Mouse (Mus musculus) thymus, postnatal 25 days (tissue): ENCODE data around the gene Fam43b.
"Not testable (repeated sequence)": the region's sequence is repeated elsewhere in the genome, so short reads cannot be mapped to it uniquely, and the experiment has no call there.

Experiments
- DNase-seq: peaks from one replicate; pipeline ENCODE4 v3.0.0; 2022

Gene Fam43b

GRCm38 (mm10) chr4:138395971-138396645 lies at the start of gene Fam43b:
Fam43b (minus strand) TSS chr4:138396528.
- no peak for DNase-seq

DNA sequence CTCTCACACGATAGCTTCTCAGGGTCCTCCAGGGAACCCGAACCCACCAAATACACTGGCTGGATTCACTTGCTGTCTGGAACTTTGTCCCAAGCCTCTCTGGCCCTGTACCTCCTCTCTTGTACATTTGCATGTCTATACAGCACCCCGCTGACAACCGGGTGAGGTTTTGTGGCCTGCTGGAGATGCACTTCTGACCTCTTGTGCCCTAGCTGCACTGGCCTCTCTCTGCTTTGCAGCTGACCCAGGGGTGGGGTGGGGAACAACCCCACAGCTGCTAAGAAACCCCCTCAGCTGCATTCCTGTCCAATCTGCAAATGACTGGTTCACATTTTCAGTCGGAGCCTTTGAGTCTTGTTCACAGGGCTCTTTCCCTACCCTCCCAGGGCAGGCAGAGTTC lies 48.6 kb upstream of the Fam43b start:
- no peak for DNase-seq

- no peak for DNase-seq
Observed at GRCm38 (mm10) chr4:138440062-138440461, 43.7 kb upstream of the Fam43b start.

- DNase-seq: peak; percentile 96
Observed at GRCm38 (mm10) chr4:138434347-138435316, 38.3 kb upstream of the Fam43b start, which contains the start of gene Mul1. Mul1 (plus strand) TSS chr4:138434671.

DNA sequence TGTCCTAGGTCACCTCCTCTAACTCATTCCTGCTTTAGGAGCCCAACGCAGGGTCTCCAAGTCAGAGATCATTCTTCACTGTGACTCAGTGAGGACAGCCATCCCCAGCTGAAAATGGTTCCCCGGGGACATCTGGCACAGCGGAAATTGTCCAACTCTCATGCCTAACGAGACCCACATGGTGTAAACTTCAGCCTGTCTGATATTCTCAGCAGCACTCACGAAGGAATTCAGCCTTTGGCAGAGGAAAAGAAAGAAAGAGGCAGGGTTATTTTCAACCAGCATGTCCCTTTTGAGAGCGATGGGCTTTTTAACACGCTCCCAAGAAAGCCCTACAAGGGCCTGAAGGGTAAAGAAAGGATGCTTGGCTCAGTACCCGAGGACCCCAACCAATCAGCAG lies 35.0 kb upstream of the Fam43b start:
- DNase-seq: no peak

DNA sequence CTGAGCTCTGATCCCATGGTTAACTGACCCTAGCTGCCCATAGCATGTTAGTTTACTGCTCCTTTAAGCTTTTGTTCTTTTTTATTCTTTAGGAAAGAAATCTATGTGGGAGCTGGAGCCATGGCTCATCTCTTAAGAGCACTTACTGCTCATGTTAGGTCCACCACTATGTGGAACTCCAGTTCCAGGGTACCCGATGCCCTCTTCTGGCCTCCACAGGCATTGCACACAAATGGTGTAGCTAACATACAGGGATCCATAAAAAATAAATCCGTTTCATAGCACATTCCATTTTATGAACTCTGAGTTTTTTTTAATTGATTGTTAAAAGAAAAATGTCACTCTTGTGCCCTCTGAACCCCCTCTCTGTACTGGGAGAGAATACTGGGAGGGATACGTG lies 33.5 kb upstream of the Fam43b start:
- DNase-seq: peak; percentile 34

GRCm38 (mm10) chr4:138426778-138427705 lies 30.7 kb upstream of the Fam43b start:
- DNase-seq: peak; percentile 55

- not testable (repeated sequence) for DNase-seq
Observed at GRCm38 (mm10) chr4:138425604-138426003, 29.3 kb upstream of the Fam43b start.

- DNase-seq: no peak
Observed at GRCm38 (mm10) chr4:138425028-138425427, 28.7 kb upstream of the Fam43b start.

DNA sequence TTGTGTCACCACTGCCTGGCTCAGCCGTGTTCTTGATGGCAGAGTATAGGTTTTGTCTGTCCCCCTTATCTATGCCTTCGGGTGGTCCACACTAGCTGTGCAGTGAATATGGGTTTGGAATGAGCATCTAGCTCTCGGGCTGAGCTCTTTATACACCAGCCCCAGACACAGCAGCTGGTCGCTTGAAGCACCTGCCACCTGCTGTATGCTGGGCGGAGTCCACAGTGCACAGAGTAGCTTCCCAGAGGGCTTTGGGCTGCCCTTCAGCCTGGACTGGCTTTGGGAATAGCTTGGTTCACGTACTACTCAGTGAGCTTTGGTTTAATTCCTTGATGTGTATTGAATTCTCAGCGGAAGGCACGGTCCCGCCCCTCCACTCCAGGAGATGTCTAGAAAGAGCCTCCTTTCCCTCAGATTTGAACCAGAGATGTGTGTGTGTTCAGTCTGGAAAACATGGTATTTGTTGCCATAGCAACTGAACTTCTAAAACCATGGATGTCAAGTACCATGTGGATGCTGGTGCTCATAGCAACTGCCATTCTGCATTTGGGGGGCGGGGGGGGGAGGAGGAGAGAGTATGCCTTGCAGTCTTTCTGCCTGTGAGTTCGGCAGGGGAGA lies 22.1 kb upstream of the Fam43b start:
- DNase-seq: no peak

- no peak for DNase-seq
Observed at GRCm38 (mm10) chr4:138417882-138418281, 21.6 kb upstream of the Fam43b start.

DNA sequence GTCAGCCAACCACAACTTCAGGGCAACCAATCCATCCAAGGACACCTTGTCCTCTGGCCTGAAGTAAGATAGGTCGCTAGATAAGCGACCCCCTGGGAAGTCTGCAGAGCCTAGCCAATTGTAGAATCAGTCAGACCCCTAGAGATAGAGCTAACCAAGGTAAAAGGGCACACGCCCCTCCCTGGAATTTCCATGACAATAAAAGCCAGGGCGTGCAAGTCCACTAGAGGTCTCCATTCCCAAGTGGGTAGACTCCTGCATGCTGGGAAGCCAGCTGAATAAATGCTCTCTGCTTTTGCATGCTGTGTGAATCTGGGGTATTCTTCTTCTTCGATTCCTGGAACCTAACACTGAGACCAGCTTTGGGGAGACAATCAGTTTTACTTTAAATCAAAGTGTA lies 20.1 kb upstream of the Fam43b start:
- DNase-seq: no peak

DNA sequence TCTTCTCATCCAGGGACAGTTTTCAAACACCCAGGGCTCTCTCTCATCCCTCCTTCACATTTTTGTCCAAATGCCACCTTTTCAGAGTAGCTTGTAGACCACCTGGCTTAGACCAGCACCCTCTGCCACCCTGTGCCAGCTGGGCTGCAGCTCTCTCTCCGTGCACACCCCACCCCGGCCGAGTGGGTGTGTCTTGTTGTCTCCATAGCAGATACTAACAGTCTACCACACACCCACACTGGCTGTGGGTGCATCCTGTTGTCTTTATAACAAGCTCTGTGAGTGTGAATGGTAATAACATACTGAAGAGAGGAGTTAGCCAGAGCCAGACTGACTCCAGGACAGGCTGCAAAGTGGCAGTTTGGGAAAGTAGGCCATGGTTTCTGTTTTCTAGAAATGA lies 19.7 kb upstream of the Fam43b start:
- no peak for DNase-seq

- DNase-seq: no peak
Observed at GRCm38 (mm10) chr4:138414725-138415124, 18.4 kb upstream of the Fam43b start.

- no peak for DNase-seq
Observed at GRCm38 (mm10) chr4:138411504-138412121, 15.3 kb upstream of the Fam43b start.

DNA sequence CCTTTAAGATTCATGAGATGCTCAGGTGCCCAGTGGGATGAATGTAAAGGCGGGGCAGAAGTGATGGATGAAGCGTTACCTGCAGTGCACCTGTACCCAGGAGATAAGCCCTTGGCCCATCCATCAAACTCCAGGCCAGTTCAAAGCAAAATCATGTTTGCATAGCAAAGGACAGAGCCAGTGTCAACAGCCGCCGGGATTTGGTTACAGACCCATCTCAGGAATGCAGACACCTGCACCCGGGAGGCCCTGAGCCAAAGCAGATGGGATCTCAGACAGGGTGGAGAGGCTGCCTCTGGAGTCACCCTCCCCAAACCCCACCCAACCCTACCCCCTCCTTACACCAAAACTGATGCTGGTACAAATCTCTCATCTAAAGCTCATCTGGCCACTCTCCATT lies 14.7 kb upstream of the Fam43b start:
- DNase-seq: no peak

GRCm38 (mm10) chr4:138407479-138408194 lies 11.3 kb upstream of the Fam43b start:
- no peak for DNase-seq

DNA sequence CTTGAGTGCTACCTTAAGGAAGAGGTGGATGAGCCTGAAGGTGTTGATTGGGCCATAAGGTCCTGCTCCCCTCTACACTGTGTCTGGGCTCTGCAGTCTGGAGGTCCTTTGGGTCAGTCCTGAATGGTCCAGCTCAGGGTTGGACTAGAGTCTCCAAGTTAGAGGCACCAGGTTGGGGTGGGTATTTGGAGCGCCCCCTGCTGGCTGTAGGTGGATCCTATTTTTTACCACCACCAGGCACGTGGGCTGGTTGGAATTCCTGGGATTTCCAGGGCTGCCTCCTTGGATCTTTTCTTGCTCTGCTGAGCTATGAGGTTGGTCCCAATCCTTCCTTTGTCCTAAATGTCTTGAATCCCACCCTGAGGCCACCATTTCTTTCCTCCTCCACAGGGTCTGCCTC lies 8.5 kb upstream of the Fam43b start:
- DNase-seq: peak; percentile 15

GRCm38 (mm10) chr4:138396711-138397110 lies 383 bp upstream of the Fam43b start:
- no peak for DNase-seq

- no peak for DNase-seq
Observed at GRCm38 (mm10) chr4:138395087-138395970, 999 bp downstream of the Fam43b start.
